Mouse (Mus musculus) lung, postnatal 36 days (tissue): ENCODE measurements around the gene Gm21961.
"Not testable (repeated sequence)": the region's sequence is repeated elsewhere in the genome, so short reads cannot be mapped to it uniquely, and the experiment has no call there.

Source experiments
- DNase-seq: peaks from one replicate; pipeline ENCODE4 v3.0.0; 2022; ENCODE audit warnings: mixed read lengths

Gm21961 gene

GRCm38 (mm10) chr15:65014804-65015203 lies at the start of gene Gm21961:
Gm21961 (minus strand) TSS chr15:65014904.
- no peak for DNase-seq

- no peak for DNase-seq
Measured at GRCm38 (mm10) chr15:65041999-65042398, 27.3 kb upstream of the Gm21961 start.

- not testable (repeated sequence) for DNase-seq
Measured at GRCm38 (mm10) chr15:65039216-65039615, 24.5 kb upstream of the Gm21961 start.

- no peak for DNase-seq
Measured at GRCm38 (mm10) chr15:65017971-65018370, 3.3 kb upstream of the Gm21961 start.

GRCm38 (mm10) chr15:65006177-65006576 lies 8.5 kb downstream of the Gm21961 start:
- no peak for DNase-seq

GRCm38 (mm10) chr15:64994498-64994897 lies 20.2 kb downstream of the Gm21961 start:
- no peak for DNase-seq

- no peak for DNase-seq
Measured at GRCm38 (mm10) chr15:64979976-64980375, 34.7 kb downstream of the Gm21961 start.

- no peak for DNase-seq
Measured at GRCm38 (mm10) chr15:64976044-64976805, 38.5 kb downstream of the Gm21961 start.
